Mouse (Mus musculus) layer of hippocampus, adult 11-12 months (tissue): ENCODE results near the gene Ripk3.

Experiments
- DNase-seq: peaks from one replicate; pipeline ENCODE4 v3.0.0; 2022; ENCODE audit warnings: low spot score

Gene Ripk3

GRCm38 (mm10) chr14:55788256-55789050 lies at the start of gene Ripk3:
Gene Ripk3 (minus strand): TSS chr14:55788865.
- no peak for DNase-seq

GRCm38 (mm10) chr14:55838312-55838711 lies 49.6 kb upstream of the Ripk3 start:
- no peak for DNase-seq

- DNase-seq = no peak
Measured at GRCm38 (mm10) chr14:55834808-55835533, 46.3 kb upstream of the Ripk3 start.

- DNase-seq = no peak
Measured at GRCm38 (mm10) chr14:55833126-55833525, 44.5 kb upstream of the Ripk3 start.

- no peak for DNase-seq
Measured at GRCm38 (mm10) chr14:55830331-55830730, 41.7 kb upstream of the Ripk3 start.

GRCm38 (mm10) chr14:55829854-55830253 lies 41.2 kb upstream of the Ripk3 start:
- no peak for DNase-seq

- no peak for DNase-seq
Measured at GRCm38 (mm10) chr14:55828716-55829263, 40.1 kb upstream of the Ripk3 start.

GRCm38 (mm10) chr14:55826551-55827340 lies 38.1 kb upstream of the Ripk3 start:
- DNase-seq = no peak

- DNase-seq = no peak
Measured at GRCm38 (mm10) chr14:55826142-55826541, 37.5 kb upstream of the Ripk3 start.

GRCm38 (mm10) chr14:55825216-55826051 lies 36.8 kb upstream of the Ripk3 start:
- no peak for DNase-seq

- no peak for DNase-seq
Measured at GRCm38 (mm10) chr14:55824481-55825215, 36.0 kb upstream of the Ripk3 start.

GRCm38 (mm10) chr14:55824001-55824480 lies 35.4 kb upstream of the Ripk3 start:
- DNase-seq = no peak

- peak; percentile 44 for DNase-seq
Measured at GRCm38 (mm10) chr14:55822991-55823762, 34.5 kb upstream of the Ripk3 start, which contains the start of gene Nfatc4. Gene Nfatc4 (plus strand): TSS chr14:55823144.

GRCm38 (mm10) chr14:55822435-55822990 lies 33.8 kb upstream of the Ripk3 start:
- peak; percentile 65 for DNase-seq

- DNase-seq = no peak
Measured at GRCm38 (mm10) chr14:55820576-55820975, 31.9 kb upstream of the Ripk3 start.

- no peak for DNase-seq
Measured at GRCm38 (mm10) chr14:55819845-55820405, 31.3 kb upstream of the Ripk3 start.

GRCm38 (mm10) chr14:55815310-55815751 lies 26.7 kb upstream of the Ripk3 start:
- DNase-seq = no peak

- DNase-seq = peak; percentile 55
Measured at GRCm38 (mm10) chr14:55814885-55815284, 26.2 kb upstream of the Ripk3 start.
